Mouse (Mus musculus) stomach, adult 2 months (tissue): ENCODE data around the gene Gm4305. TPM values are rescaled to one million over a fixed set of nuclear protein-coding genes. Genes with fewer than 3 reads are reported as not detected.

ENCODE experiments used
- polyA plus RNA-seq: library from polyadenylated mRNA; depleted of rRNA; stranded (reverse); fragments of >200 nt; gene quantifications from 2 replicates; pipeline ENCODE4 v1.2.3, GENCODE M21; 2012; rRNA removed

Gene Gm4305
- not detected in 2 replicates for polyA plus RNA-seq

GRCm38 (mm10) chr10:100350793-100351192 is at the start of gene Gm4305:
TSS of gene Gm4305 (plus strand) at chr10:100351093.

GRCm38 (mm10) chr10:100335376-100335775 is 15.5 kb upstream of the Gm4305 start, which contains the start of gene Gm4301:
TSS of gene Gm4301 (plus strand) at chr10:100335676.

GRCm38 (mm10) chr10:100340536-100340935 is 10.4 kb upstream of the Gm4305 start, which contains the start of gene Gm4302:
TSS of gene Gm4302 (plus strand) at chr10:100340836.

GRCm38 (mm10) chr10:100345672-100346071 is 5.2 kb upstream of the Gm4305 start, which contains the start of gene Gm4303:
TSS of gene Gm4303 (plus strand) at chr10:100345972.

GRCm38 (mm10) chr10:100361038-100361437 is 10.1 kb downstream of the Gm4305 start, which contains the start of gene Gm4307:
TSS of gene Gm4307 (plus strand) at chr10:100361338.

GRCm38 (mm10) chr10:100382460-100382859 is 31.6 kb downstream of the Gm4305 start, which contains the start of gene Gm4312:
TSS of gene Gm4312 (minus strand) at chr10:100382560.

Other genes with a start within 250 kb of the Gm4305 start
- not detected in 2 replicates for gene Gm4301, start 15.4 kb upstream of the Gm4305 start, polyA plus RNA-seq
- not detected in 2 replicates for gene Gm4302, start 10.3 kb upstream of the Gm4305 start, polyA plus RNA-seq
- gene Gm4303, start 5.1 kb upstream of the Gm4305 start, polyA plus RNA-seq = not detected in 2 replicates
- gene Gm4307, start 10.2 kb downstream of the Gm4305 start, polyA plus RNA-seq = not detected in 2 replicates
- gene Gm4312, start 31.5 kb downstream of the Gm4305 start, polyA plus RNA-seq = not detected in 2 replicates
- gene Tmtc3, start 136.3 kb downstream of the Gm4305 start, polyA plus RNA-seq = 0.90 and 1.5 TPM in 2 replicates
- 0.08 TPM in 1 of 2 replicates, not detected in the other for gene Cep290, start 136.5 kb downstream of the Gm4305 start, polyA plus RNA-seq
- gene 4930430F08Rik, start 239.3 kb downstream of the Gm4305 start, polyA plus RNA-seq = 2.3 and 4.4 TPM in 2 replicates
- not detected in 2 replicates for gene 1700017N19Rik, start 239.4 kb downstream of the Gm4305 start, polyA plus RNA-seq